Mouse (Mus musculus) 416B (cell line): Measurements from ENCODE around the gene Cldn13.
A peak's percentile ranks its signal among the peaks of the same experiment; 100 is the strongest.
"Not testable (repeated sequence)": the region's sequence is repeated elsewhere in the genome, so short reads cannot be mapped to it uniquely, and the experiment has no call there.

Experiments used
- DNase-seq: peaks from one replicate; pipeline ENCODE4 v3.0.0; 2011; ENCODE audit warnings: low read depth

The Cldn13 gene

DNA sequence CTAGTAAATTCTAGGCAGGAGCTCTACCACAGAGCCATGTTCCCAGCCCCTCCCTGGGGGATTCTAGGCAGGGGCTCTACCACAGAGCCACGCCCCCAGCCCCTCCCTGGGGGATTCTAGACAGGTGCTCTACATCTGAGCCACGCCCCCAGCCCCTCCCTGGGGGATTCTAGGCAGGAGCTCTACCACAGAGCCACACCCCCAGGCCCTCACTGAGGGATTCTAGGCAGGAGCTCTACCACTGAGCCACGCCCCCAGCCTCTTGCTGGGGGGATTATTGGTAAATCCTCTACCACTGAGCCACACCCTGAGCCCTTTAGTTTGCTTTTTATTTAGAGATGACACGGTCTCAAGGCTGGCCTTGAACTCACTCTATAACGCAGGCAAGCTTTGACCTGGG lies 18.4 kb upstream of the Cldn13 start:
- DNase-seq = not testable (repeated sequence)

GRCm38 (mm10) chr5:134933281-134933680 lies 18.0 kb upstream of the Cldn13 start:
- DNase-seq = peak; percentile 39

GRCm38 (mm10) chr5:134932903-134933276 lies 17.6 kb upstream of the Cldn13 start:
- DNase-seq = peak; percentile 97

- DNase-seq = peak; percentile 95
Measured at GRCm38 (mm10) chr5:134932179-134932902, 17.0 kb upstream of the Cldn13 start, which contains the start of gene Mettl27. TSS of gene Mettl27 (plus strand) at chr5:134932368.

- no peak for DNase-seq
Measured at GRCm38 (mm10) chr5:134929988-134930387, 14.7 kb upstream of the Cldn13 start.

DNA sequence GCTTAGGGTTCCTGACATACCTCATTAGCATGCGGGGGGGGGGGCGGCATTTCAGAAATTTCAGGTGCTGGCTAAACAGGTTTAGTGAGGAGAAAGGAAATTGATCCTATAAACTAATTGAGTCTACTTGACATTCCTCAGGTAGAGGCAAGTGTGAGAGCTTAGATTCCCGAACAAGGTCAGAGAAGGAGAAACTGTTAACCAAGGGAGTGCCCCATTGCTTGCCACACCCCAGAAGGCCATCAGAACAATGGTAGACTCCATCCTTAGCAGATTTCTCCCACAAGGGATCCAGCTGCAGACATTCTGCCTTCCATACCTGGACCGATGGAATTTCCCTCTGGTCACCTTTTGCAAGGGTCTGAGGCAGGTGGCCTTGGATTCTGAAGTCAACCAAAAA lies 11.4 kb upstream of the Cldn13 start:
- DNase-seq = no peak

DNA sequence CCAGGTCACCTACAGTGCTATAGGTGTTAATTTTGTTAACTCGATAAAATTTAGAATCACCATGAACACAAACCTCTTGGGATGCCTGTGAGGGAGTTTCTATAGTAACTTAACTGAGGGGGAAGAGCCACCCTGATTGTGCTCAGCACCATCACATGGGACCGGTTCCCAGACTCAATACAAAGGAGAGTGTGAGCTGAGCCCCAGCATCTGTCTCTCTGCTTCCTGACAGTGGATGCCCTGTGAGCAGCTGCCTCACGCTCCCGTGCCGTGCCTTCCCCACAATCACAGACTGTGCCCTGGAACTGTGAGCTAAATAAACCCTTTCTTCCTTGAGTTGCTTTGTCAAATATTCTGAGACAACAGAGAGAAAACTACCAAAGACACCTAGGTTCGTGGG lies 7.8 kb upstream of the Cldn13 start:
- DNase-seq = no peak

GRCm38 (mm10) chr5:134921106-134921505 lies 5.8 kb upstream of the Cldn13 start:
- DNase-seq = no peak

DNA sequence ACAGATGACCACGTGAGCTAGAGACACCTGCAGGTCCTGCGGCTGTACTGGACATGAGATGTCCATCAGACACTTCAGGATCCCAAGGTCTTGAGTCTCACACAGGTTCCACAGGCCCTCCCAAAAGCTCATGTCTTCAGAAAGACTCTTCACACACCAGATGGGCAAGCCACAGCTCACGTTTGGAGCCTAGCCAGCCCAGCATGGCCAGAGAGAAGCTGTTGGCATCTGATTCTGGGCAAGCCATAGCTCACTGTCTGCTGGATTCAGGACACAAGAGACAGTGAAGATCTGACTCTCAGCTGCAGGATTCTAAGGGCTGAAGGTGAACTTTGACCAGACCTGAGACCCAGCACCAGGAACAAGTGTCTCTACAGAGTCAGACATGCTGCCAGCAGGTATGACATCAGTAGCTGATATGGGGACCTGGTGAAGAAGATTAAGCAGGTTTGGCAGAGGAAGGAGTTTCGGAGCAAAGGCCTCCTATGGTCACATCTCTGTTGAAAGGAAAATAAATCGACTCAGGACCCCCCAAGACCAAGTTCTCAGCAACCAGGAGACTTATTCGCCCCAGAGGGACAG lies 4.9 kb upstream of the Cldn13 start:
- DNase-seq = no peak

GRCm38 (mm10) chr5:134919097-134919496 lies 3.8 kb upstream of the Cldn13 start:
- no peak for DNase-seq

GRCm38 (mm10) chr5:134918071-134918832 lies 2.9 kb upstream of the Cldn13 start:
- DNase-seq = peak; percentile 85

DNA sequence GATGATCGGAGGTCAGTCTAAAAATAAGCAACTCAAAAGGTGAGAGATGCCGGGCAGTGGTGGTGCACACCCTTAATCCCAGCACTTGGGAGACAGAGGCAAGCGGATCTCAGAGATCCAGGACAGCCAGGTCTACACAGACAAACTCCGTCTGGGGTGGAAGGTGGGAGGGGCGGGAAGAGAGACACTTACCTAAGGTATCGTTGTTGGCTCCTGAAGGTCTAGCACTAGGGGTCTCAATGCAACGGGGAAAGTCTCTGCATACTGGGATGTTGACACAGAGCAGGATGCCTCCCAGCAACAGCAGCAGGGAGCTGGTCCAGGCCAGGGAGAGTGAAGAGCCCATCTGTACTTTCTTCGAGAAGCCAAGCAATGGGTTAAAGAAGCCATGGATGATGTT lies 816 bp downstream of the Cldn13 start:
- DNase-seq = no peak

DNA sequence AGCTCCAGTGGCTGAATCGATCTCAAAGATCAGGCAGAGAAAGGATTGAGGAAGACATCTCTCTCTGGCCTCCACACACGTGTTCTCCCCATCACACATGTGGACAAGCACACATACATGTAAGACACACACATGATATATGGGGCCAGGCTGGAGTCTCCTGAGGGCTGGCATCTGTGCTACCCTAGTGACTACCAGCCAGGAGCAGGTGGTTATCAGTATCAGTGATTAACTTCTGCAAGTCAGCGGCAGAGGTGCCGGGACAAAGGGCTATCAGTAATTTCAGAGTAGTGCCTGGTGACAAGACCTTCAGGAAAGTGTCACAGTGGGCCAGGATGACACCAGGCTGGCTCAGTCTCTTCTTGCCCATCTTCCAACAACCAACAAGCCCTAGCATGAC lies 1.6 kb downstream of the Cldn13 start:
- no peak for DNase-seq

- DNase-seq = no peak
Measured at GRCm38 (mm10) chr5:134913352-134913751, 2.0 kb downstream of the Cldn13 start.

DNA sequence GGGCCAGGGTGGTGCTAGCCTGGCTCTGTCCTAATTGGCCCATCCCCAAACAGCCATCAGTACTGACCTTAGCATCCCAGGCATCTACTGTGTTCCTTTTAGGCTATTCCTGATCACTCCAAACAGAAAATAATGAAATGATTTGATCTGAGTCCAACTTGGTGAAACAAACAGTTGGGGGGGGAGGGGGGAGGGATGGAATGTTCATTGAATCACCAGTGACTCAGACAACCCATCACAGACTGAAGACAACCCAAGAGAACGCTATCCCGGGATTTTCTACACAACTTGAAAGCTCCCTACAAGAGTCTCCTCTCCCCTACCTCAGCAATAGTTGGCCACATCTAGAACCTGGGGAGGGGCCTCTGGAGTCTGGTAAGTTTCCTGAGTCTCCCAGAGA lies 3.4 kb downstream of the Cldn13 start:
- no peak for DNase-seq

DNA sequence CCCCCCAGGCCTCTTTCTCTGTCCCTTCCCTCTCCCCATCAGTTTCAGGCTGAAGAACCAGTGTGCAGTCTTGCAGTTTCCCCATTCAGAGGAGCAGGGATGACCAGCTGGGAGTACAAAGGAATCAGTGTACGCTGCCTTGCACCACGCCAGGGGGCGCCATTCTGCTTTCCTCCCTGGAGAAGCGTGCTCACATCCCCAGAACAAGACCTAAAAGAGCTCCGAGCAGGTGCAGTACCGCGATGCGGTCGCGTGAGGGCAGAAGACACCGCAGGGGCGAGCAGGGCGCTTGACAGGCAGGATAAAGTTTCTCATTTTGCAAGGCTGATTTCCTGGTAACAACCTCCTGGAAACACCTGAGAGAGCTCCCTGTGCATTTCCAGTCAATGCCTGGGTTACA lies 8.2 kb downstream of the Cldn13 start:
- DNase-seq = peak; percentile 91

DNA sequence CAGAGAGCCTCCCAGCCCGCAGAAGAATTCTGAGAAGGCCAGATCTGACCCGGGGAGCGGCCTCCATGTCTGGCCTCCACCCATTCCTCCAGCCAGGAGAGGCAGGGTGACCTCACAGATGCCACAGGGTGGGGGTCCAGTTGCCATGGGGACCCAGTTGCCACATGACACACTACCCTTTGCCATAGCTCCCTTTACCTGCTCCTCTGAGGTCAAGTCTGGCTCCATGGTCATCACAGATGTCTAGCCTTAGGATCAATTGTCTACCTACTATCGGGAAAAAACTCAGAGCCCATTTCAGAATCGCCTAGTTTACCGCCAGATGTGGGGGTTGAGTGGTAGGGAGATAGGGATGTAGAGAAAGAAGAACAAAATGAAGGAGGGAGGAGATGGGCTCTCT lies 8.7 kb downstream of the Cldn13 start, which contains the start of gene Tmem270:
Gene Tmem270 (minus strand): TSS at position 101 of the 400 bp plus-strand sequence.
- DNase-seq = no peak

- no peak for DNase-seq
Measured at GRCm38 (mm10) chr5:134901644-134902027, 13.7 kb downstream of the Cldn13 start.

GRCm38 (mm10) chr5:134901012-134901643 lies 14.2 kb downstream of the Cldn13 start:
- peak; percentile 62 for DNase-seq

- no peak for DNase-seq
Measured at GRCm38 (mm10) chr5:134897596-134897995, 17.7 kb downstream of the Cldn13 start.

- DNase-seq = no peak
Measured at GRCm38 (mm10) chr5:134896965-134897364, 18.4 kb downstream of the Cldn13 start.

GRCm38 (mm10) chr5:134895291-134895690 lies 20.0 kb downstream of the Cldn13 start:
- DNase-seq = no peak

- DNase-seq = no peak
Measured at GRCm38 (mm10) chr5:134892717-134893116, 22.6 kb downstream of the Cldn13 start.
